Mouse (Mus musculus): ENCODE measurements at regions not wholly inside any gene's neighbourhood (a gene's known extent, or its start where the extent isn't known, plus 50 kb on each side); places are given as distances from the start of the nearest gene placed in this dataset.

- H3K27ac ChIP-seq, result no peak overlapping the region
- H3K4me3 ChIP-seq (ENCODE audit: insufficient read depth in 1 of 2, low read depth in 2 of 2, low read length in 2 of 2), result no peak overlapping the region
- no peak for ATAC-seq (ENCODE audit: insufficient read depth)
- DNase-seq (ENCODE audit: low read depth in 3 of 3, low spot score in 3 of 3), result no peak
- H3K27me3 ChIP-seq (ENCODE audit: control insufficient read depth, insufficient read depth, low read length), result no peaks in the 10 kb centered on the region
- peaks cover 0 to 7% of the 10 kb centered on the region in 2 experiments; a peak in 1 of 4 replicates for H3K4me1 ChIP-seq (replicated peaks; ENCODE audit: control insufficient read depth in 2 of 2, insufficient read depth in 2 of 2, low read length in 1 of 2)
- no peaks in the 10 kb centered on the region for H3K9me3 ChIP-seq (ENCODE audit: control insufficient read depth, low read length)
- no peak for TF ChIP-seq EP300 (IDR thresholded peaks at IDR 0.05; ENCODE audit: low read depth)
- no peak for TF ChIP-seq CTCF (IDR thresholded peaks at IDR 0.05; ENCODE audit: low read depth)
- H3K4me2 ChIP-seq (ENCODE audit: low read depth), result no peak overlapping the region
- H3K9ac ChIP-seq (replicated peaks), result no peak overlapping the region
- H3K36me3 ChIP-seq (replicated peaks; ENCODE audit: control insufficient read depth, insufficient read depth, low read depth), result no peaks in the 10 kb centered on the region
- 64% methylated on average over 6 of the region's 6 CpGs for WGBS (ENCODE audit: insufficient replicate concordance)
Measured at GRCm38 (mm10) chr17:15197361-15197760, 156.0 kb upstream of the Gm3448 start.

GRCm38 (mm10) chr17:15195819-15196218, 154.5 kb upstream of the Gm3448 start:
- Histone ChIP-seq H3K27ac (no peak overlapping the region), H3K4me3 (ENCODE audit: insufficient read depth in 1 of 2, low read depth in 2 of 2, low read length in 2 of 2) (no peak overlapping the region), H3K4me1 (replicated peaks; ENCODE audit: control insufficient read depth in 2 of 2, insufficient read depth in 2 of 2, low read length in 1 of 2) (peaks cover 0 to 7% of the 10 kb centered on the region in 2 experiments; a peak in 1 of 4 replicates), H3K9me3 (ENCODE audit: control insufficient read depth, low read length) (no peaks in the 10 kb centered on the region), H3K36me3 (replicated peaks; ENCODE audit: control insufficient read depth, insufficient read depth, low read depth) (no peaks in the 10 kb centered on the region), H3K4me2 (ENCODE audit: low read depth) (no peak overlapping the region), H3K27me3 (ENCODE audit: control insufficient read depth, insufficient read depth, low read length) (no peaks in the 10 kb centered on the region), H3K9ac (replicated peaks) (no peak overlapping the region)
- no peak for ATAC-seq (ENCODE audit: insufficient read depth)
- no peak for DNase-seq (ENCODE audit: low read depth in 3 of 3, low spot score in 3 of 3)
- TF ChIP-seq EP300 (IDR thresholded peaks at IDR 0.05; ENCODE audit: low read depth) (no peak), CTCF (IDR thresholded peaks at IDR 0.05; ENCODE audit: low read depth) (no peak)
- WGBS (ENCODE audit: insufficient replicate concordance), result 53% methylated on average over 2 of the region's 2 CpGs

GRCm38 (mm10) chr17:15194894-15195461, 153.6 kb upstream of the Gm3448 start:
- H3K27me3 ChIP-seq (ENCODE audit: control insufficient read depth, insufficient read depth, low read length), result no peaks in the 10 kb centered on the region
- no peak overlapping the region for H3K4me2 ChIP-seq (ENCODE audit: low read depth)
- TF ChIP-seq EP300 (IDR thresholded peaks at IDR 0.05; ENCODE audit: low read depth), result no peak
- TF ChIP-seq CTCF (IDR thresholded peaks at IDR 0.05; ENCODE audit: low read depth), result no peak
- H3K9me3 ChIP-seq (ENCODE audit: control insufficient read depth, low read length), result no peaks in the 10 kb centered on the region
- H3K4me1 ChIP-seq (replicated peaks; ENCODE audit: control insufficient read depth in 2 of 2, insufficient read depth in 2 of 2, low read length in 1 of 2), result peaks cover 0 to 7% of the 10 kb centered on the region in 2 experiments; a peak in 1 of 4 replicates
- DNase-seq (ENCODE audit: low read depth in 3 of 3, low spot score in 3 of 3), result no peak
- H3K36me3 ChIP-seq (replicated peaks; ENCODE audit: control insufficient read depth, insufficient read depth, low read depth), result no peaks in the 10 kb centered on the region
- no peak for ATAC-seq (ENCODE audit: insufficient read depth)
- 31% methylated on average over 7 of the region's 7 CpGs for WGBS (ENCODE audit: insufficient replicate concordance)
- H3K4me3 ChIP-seq (ENCODE audit: insufficient read depth in 1 of 2, low read depth in 2 of 2, low read length in 2 of 2), result no peak overlapping the region
- H3K27ac ChIP-seq, result no peak overlapping the region
- no peak overlapping the region for H3K9ac ChIP-seq (replicated peaks)

GRCm38 (mm10) chr17:15193831-15194230, 152.5 kb upstream of the Gm3448 start:
- no peak overlapping the region for H3K4me3 ChIP-seq (ENCODE audit: insufficient read depth in 1 of 2, low read depth in 2 of 2, low read length in 2 of 2)
- no peaks in the 10 kb centered on the region for H3K36me3 ChIP-seq (replicated peaks; ENCODE audit: control insufficient read depth, insufficient read depth, low read depth)
- no peaks in the 10 kb centered on the region for H3K27me3 ChIP-seq (ENCODE audit: control insufficient read depth, insufficient read depth, low read length)
- DNase-seq (ENCODE audit: low read depth in 3 of 3, low spot score in 3 of 3), result no peak
- TF ChIP-seq CTCF (IDR thresholded peaks at IDR 0.05; ENCODE audit: low read depth) (no peak), EP300 (IDR thresholded peaks at IDR 0.05; ENCODE audit: low read depth) (no peak)
- H3K9me3 ChIP-seq (ENCODE audit: control insufficient read depth, low read length), result no peaks in the 10 kb centered on the region
- peaks cover 0 to 7% of the 10 kb centered on the region in 2 experiments; a peak in 1 of 4 replicates for H3K4me1 ChIP-seq (replicated peaks; ENCODE audit: control insufficient read depth in 2 of 2, insufficient read depth in 2 of 2, low read length in 1 of 2)
- H3K4me2 ChIP-seq (ENCODE audit: low read depth), result no peak overlapping the region
- no peak overlapping the region for H3K27ac ChIP-seq
- 64% methylated on average over 6 of the region's 6 CpGs for WGBS (ENCODE audit: insufficient replicate concordance)
- no peak for ATAC-seq (ENCODE audit: insufficient read depth)
- H3K9ac ChIP-seq (replicated peaks), result no peak overlapping the region

- no peaks in the 10 kb centered on the region for H3K36me3 ChIP-seq (replicated peaks; ENCODE audit: control insufficient read depth, insufficient read depth, low read depth)
- WGBS (ENCODE audit: insufficient replicate concordance), result 42% methylated on average over 7 of the region's 7 CpGs
- H3K9ac ChIP-seq (replicated peaks), result no peak overlapping the region
- H3K4me3 ChIP-seq (ENCODE audit: insufficient read depth in 1 of 2, low read depth in 2 of 2, low read length in 2 of 2), result no peak overlapping the region
- no peaks in the 10 kb centered on the region for H3K9me3 ChIP-seq (ENCODE audit: control insufficient read depth, low read length)
- peaks cover 0 to 7% of the 10 kb centered on the region in 2 experiments; a peak in 1 of 4 replicates for H3K4me1 ChIP-seq (replicated peaks; ENCODE audit: control insufficient read depth in 2 of 2, insufficient read depth in 2 of 2, low read length in 1 of 2)
- no peak for DNase-seq (ENCODE audit: low read depth in 3 of 3, low spot score in 3 of 3)
- no peaks in the 10 kb centered on the region for H3K27me3 ChIP-seq (ENCODE audit: control insufficient read depth, insufficient read depth, low read length)
- H3K27ac ChIP-seq, result no peak overlapping the region
- no peak overlapping the region for H3K4me2 ChIP-seq (ENCODE audit: low read depth)
- TF ChIP-seq EP300 (IDR thresholded peaks at IDR 0.05; ENCODE audit: low read depth), result no peak
- TF ChIP-seq CTCF (IDR thresholded peaks at IDR 0.05; ENCODE audit: low read depth), result no peak
- ATAC-seq (ENCODE audit: insufficient read depth), result no peak
Measured at GRCm38 (mm10) chr17:15192840-15193239, 151.5 kb upstream of the Gm3448 start.

Data from liver, embryonic 14.5 days (tissue).